Mouse (Mus musculus) hindbrain, postnatal 0 days (tissue): ENCODE data around the gene Slc22a14. TPM values are rescaled to one million over a fixed set of nuclear protein-coding genes. Genes with fewer than 3 reads are reported as not detected.
A peak's percentile ranks its signal among the peaks of the same experiment; 100 is the strongest.

ENCODE experiments used
- ATAC-seq: fragments of 200-750 bp; cut with Nextera tagmentation; 2 replicates; pipeline ENCODE4 v1.8.0; 2017; ENCODE audit warnings: mild to moderate bottlenecking, moderate TSS enrichment, moderate library complexity
- DNase-seq: peaks from one replicate; pipeline ENCODE4 v3.0.0-alpha.2; 2015; ENCODE audit warnings: low spot score
- H3K27ac ChIP-seq: fragments of 300-500 bp; sonication (generic); 2 replicates; pipeline ENCODE4 v1.5.1; 2014; ENCODE audit warnings: mild to moderate bottlenecking
- H3K27me3 ChIP-seq: fragments of 300-500 bp; sonication (generic); 2 replicates; pipeline ENCODE4 v1.6.1; 2014; ENCODE audit warnings: low read length, mixed read lengths; ENCODE audit not compliant: insufficient read depth
- H3K36me3 ChIP-seq: fragments of 300-500 bp; sonication (generic); 2 replicates; pipeline ENCODE4 v1.6.1; 2014; ENCODE audit warnings: low read length, mixed read lengths; ENCODE audit not compliant: insufficient read depth
- H3K4me1 ChIP-seq: fragments of 300-500 bp; sonication (generic); 2 replicates; pipeline ENCODE4 v1.6.1; 2014; ENCODE audit warnings: antibody characterized with exemption, low read length, mixed read lengths; ENCODE audit not compliant: insufficient read depth
- H3K4me2 ChIP-seq: fragments of 300-500 bp; sonication (generic); 2 replicates; pipeline ENCODE4 v1.6.1; 2014; ENCODE audit warnings: low read depth, mild to moderate bottlenecking, low read length, moderate library complexity, mixed read lengths
- H3K4me3 ChIP-seq: fragments of 300-500 bp; sonication (generic); 2 replicates; pipeline ENCODE4 v1.5.1; 2014; ENCODE audit warnings: low read length
- H3K9ac ChIP-seq: fragments of 300-500 bp; sonication (generic); replicated peaks from 2 replicates; pipeline ENCODE4 v1.6.1; 2014; ENCODE audit warnings: mild to moderate bottlenecking, low read length, moderate library complexity, mixed read lengths
- H3K9me3 ChIP-seq: fragments of 300-500 bp; sonication (generic); 2 replicates; pipeline ENCODE4 v1.6.1; 2016; ENCODE audit warnings: low read length, mixed read lengths
- CTCF ChIP-seq: IDR thresholded peaks from 2 replicates; pipeline ENCODE4 v1.5.1; 2016; ENCODE audit warnings: antibody characterized with exemption, control low read depth, low read depth
- WGBS: fragments of 180-500 bp; shearing (Covaris S2); extraction: QIAGEN DNeasy Blood & Tissue Kit; methylation state at CpG from one replicate; pipeline ENCODE4 v1.1.7; 2014; 5-methylcytosine and 5-hydroxymethylcytosine counted together
- polyA plus RNA-seq: library from polyadenylated mRNA; unstranded; fragments of >200 nt; fragmentation: Nextera tagmentation; extraction: Ambion mirVana; gene quantifications from 2 replicates; pipeline ENCODE4 v1.2.1, GENCODE M21; 2015
- total RNA-seq: library from RNA; depleted of rRNA; stranded (reverse); fragments of >200 nt; gene quantifications from 2 replicates; pipeline ENCODE4 v1.2.3, GENCODE M21; 2014

The Slc22a14 gene
- total and polyA plus RNA-seq, 2 experiments from 2014 or later, result not detected

GRCm38 (mm10) chr9:119330186-119330963 lies 35.0 kb downstream of the Slc22a14 start:
- Histone ChIP-seq H3K9ac (no peak overlapping the region), H3K27ac (no peak overlapping the region), H3K27me3 (no peaks in the 10 kb centered on the region), H3K9me3 (no peaks in the 10 kb centered on the region), H3K4me1 (0 out of 2 replicates have a peak, but pooled peaks cover 5% of the 10 kb centered on the region), H3K4me2 (no peak overlapping the region), H3K4me3 (no peak overlapping the region), H3K36me3 (no peaks in the 10 kb centered on the region)
- 86% methylated on average over 15 of the region's 15 CpGs for WGBS
- DNase-seq, result no peak
- ATAC-seq, result no peak
- no peak for TF ChIP-seq CTCF

- H3K36me3 ChIP-seq, result no peaks in the 10 kb centered on the region
- no peak for DNase-seq
- H3K4me2 ChIP-seq, result no peak overlapping the region
- TF ChIP-seq CTCF, result no peak
- no peak for ATAC-seq
- no peak overlapping the region for H3K9ac ChIP-seq
- 85% methylated on average over 3 of the region's 3 CpGs for WGBS
- H3K4me1 ChIP-seq, result no peaks in the 10 kb centered on the region
- H3K27ac ChIP-seq, result no peak overlapping the region
- no peak overlapping the region for H3K4me3 ChIP-seq
- no peaks in the 10 kb centered on the region for H3K27me3 ChIP-seq
- H3K9me3 ChIP-seq, result no peaks in the 10 kb centered on the region
Measured at GRCm38 (mm10) chr9:119328488-119328887, 36.9 kb downstream of the Slc22a14 start.

GRCm38 (mm10) chr9:119324130-119324529 lies 41.2 kb downstream of the Slc22a14 start:
- WGBS, result 74% methylated on average over 1 of the region's 1 CpGs
- H3K27me3 ChIP-seq, result no peaks in the 10 kb centered on the region
- H3K36me3 ChIP-seq, result no peaks in the 10 kb centered on the region
- H3K9ac ChIP-seq, result no peak overlapping the region
- no peak overlapping the region for H3K27ac ChIP-seq
- DNase-seq, result no peak
- no peak for TF ChIP-seq CTCF
- H3K4me3 ChIP-seq, result no peak overlapping the region
- no peak overlapping the region for H3K4me2 ChIP-seq
- H3K9me3 ChIP-seq, result no peaks in the 10 kb centered on the region
- ATAC-seq, result no peak
- H3K4me1 ChIP-seq, result peaks cover 7% of the 10 kb centered on the region; the same call in 1 of the 2 replicates

- Histone ChIP-seq H3K27ac (peak overlapping the region; percentile 96), H3K27me3 (no peaks in the 10 kb centered on the region), H3K4me2 (peak overlapping the region; percentile 94), H3K36me3 (no peaks in the 10 kb centered on the region), H3K4me1 (peaks cover 7% of the 10 kb centered on the region; the same call in 1 of the 2 replicates), H3K4me3 (peak overlapping the region; percentile 92), H3K9me3 (no peaks in the 10 kb centered on the region), H3K9ac (peak overlapping the region; percentile 83)
- 8% methylated on average over 9 of the region's 9 CpGs for WGBS
- no peak for TF ChIP-seq CTCF
- DNase-seq (no peak), ATAC-seq (no peak)
Measured at GRCm38 (mm10) chr9:119323260-119323645, 42.1 kb downstream of the Slc22a14 start.

GRCm38 (mm10) chr9:119322289-119323259 lies 42.8 kb downstream of the Slc22a14 start, which contains the start of gene Oxsr1:
Gene Oxsr1 (minus strand): TSS chr9:119322427.
- H3K4me2 ChIP-seq, result peak within 1 kb of the TSS; percentile 94
- 1% methylated on average over 74 of the region's 76 CpGs for WGBS
- peak within 1 kb of the TSS; percentile 96 for H3K27ac ChIP-seq
- H3K27me3 ChIP-seq, result no peaks in the 10 kb centered on the region
- TF ChIP-seq CTCF, result peak; percentile 72
- DNase-seq (peak; percentile 99), ATAC-seq (peak; percentile 98)
- no peaks in the 10 kb centered on the region for H3K36me3 ChIP-seq
- H3K9ac ChIP-seq, result peak within 1 kb of the TSS; percentile 83
- peaks cover 7% of the 10 kb centered on the region; the same call in 1 of the 2 replicates for H3K4me1 ChIP-seq
- H3K9me3 ChIP-seq, result no peaks in the 10 kb centered on the region
- H3K4me3 ChIP-seq, result peak within 1 kb of the TSS; percentile 92

GRCm38 (mm10) chr9:119321392-119322229 lies 43.7 kb downstream of the Slc22a14 start:
- DNase-seq, result no peak
- peak overlapping the region; percentile 96 for H3K27ac ChIP-seq
- peak overlapping the region; percentile 83 for H3K9ac ChIP-seq
- no peaks in the 10 kb centered on the region for H3K27me3 ChIP-seq
- no peak for TF ChIP-seq CTCF
- H3K4me1 ChIP-seq, result peaks cover 7% of the 10 kb centered on the region; the same call in 1 of the 2 replicates
- H3K4me3 ChIP-seq, result peak overlapping the region; percentile 92
- no peaks in the 10 kb centered on the region for H3K9me3 ChIP-seq
- peak; percentile 16 for ATAC-seq
- WGBS, result under 1% methylated on average over 50 of the region's 59 CpGs
- H3K36me3 ChIP-seq, result no peaks in the 10 kb centered on the region
- H3K4me2 ChIP-seq, result peak overlapping the region; percentile 94
